Mouse (Mus musculus): ENCODE data around the gene Rfx4. TPM values are rescaled to one million over a fixed set of nuclear protein-coding genes. Genes with fewer than 3 reads are reported as not detected.

The Rfx4 gene
- polyA plus RNA-seq, 1 experiment from 2014 or later = 1.3 TPM

DNA sequence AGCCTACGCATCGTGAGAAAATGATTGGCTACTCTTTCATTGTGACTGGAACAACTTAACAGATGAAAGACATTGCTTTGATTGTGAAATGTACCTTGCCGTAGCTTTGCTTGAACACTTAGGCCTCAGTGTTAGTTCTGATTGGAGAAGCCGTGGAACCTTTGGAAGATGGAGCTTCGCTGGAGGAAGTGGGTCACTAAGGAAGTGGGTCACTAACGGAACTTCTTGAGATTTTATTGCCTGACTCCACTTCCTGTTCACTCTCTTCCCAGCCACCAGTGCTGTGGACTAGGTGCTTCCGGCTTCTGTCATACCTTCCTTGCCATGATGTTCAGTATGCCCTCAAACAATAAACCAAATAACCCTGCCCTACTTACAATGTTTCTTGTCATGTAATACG is 73.1 kb downstream of the Rfx4 start:
- Histone ChIP-seq H3K27ac (replicated peaks; ENCODE audit: low read depth, low read length) (no peak overlapping the region), H3K36me3 (ENCODE audit: control insufficient read depth, insufficient read depth, low read length) (no peaks in the 10 kb centered on the region), H3K4me3 (ENCODE audit: low read depth, low read length) (no peak overlapping the region), H3K9me3 (ENCODE audit: control insufficient read depth, low read length) (no peaks in the 10 kb centered on the region), H3K27me3 (ENCODE audit: control insufficient read depth, insufficient read depth, low read length) (no peaks in the 10 kb centered on the region), H3K4me1 (ENCODE audit: control insufficient read depth, insufficient read depth, low read length) (no peaks in the 10 kb centered on the region), H3K4me2 (ENCODE audit: low read depth, severe bottlenecking) (no peak overlapping the region), H3K9ac (ENCODE audit: low read length) (no peak overlapping the region)
- 90% methylated on average over 8 of the region's 8 CpGs for WGBS
- DNase-seq (ENCODE audit: low spot score) (no peak), ATAC-seq (ENCODE audit: insufficient number of reproducible peaks, low FRiP score, low TSS enrichment, low read depth) (no peak)

DNA sequence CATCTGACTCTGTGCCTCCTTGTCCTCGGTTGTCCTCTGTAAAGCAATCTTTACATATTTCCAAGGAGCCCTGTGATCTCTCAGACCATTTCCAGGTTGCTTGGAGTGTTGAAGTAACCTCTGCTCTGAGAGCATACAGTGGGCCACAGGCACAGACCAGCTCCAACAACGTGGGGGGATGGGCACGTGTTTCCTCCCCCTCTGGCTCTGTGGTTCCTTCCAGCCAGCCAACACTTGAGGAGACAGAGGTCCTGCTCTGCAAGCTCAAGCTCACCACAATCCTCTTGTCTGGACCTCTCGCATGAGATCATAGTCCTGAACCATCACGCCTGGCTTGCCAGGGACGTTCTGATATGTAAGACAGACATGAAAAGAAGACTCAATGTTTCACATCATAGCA is 79.7 kb downstream of the Rfx4 start:
- H3K4me3 ChIP-seq (ENCODE audit: low read depth, low read length) = no peak overlapping the region
- peak; percentile 21 for DNase-seq (ENCODE audit: low spot score)
- no peak overlapping the region for H3K27ac ChIP-seq (replicated peaks; ENCODE audit: low read depth, low read length)
- no peak for ATAC-seq (ENCODE audit: insufficient number of reproducible peaks, low FRiP score, low TSS enrichment, low read depth)
- no peaks in the 10 kb centered on the region for H3K36me3 ChIP-seq (ENCODE audit: control insufficient read depth, insufficient read depth, low read length)
- no peaks in the 10 kb centered on the region for H3K9me3 ChIP-seq (ENCODE audit: control insufficient read depth, low read length)
- no peaks in the 10 kb centered on the region for H3K27me3 ChIP-seq (ENCODE audit: control insufficient read depth, insufficient read depth, low read length)
- no peak overlapping the region for H3K4me2 ChIP-seq (ENCODE audit: low read depth, severe bottlenecking)
- H3K4me1 ChIP-seq (ENCODE audit: control insufficient read depth, insufficient read depth, low read length) = no peaks in the 10 kb centered on the region
- 62% methylated on average over 6 of the region's 6 CpGs for WGBS
- no peak overlapping the region for H3K9ac ChIP-seq (ENCODE audit: low read length)

DNA sequence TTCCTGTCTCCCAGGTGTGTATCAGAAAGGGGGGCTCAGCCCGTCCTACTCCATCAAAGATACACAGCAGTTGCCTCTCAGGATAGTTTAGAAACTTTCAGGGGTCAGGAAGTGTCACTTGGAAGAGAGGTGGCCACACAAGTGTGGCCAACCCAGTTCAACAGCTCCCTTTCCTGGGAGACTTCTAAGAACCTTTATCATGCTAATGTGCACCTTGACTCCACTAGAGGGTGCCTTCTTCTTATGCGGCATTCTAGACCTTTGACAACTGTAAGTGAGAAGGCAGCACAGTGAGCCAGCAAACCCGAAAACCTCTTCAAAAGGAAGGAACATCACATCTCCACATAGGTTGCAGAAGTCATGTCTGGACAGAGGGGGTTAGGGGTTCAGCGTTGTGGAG is 80.2 kb downstream of the Rfx4 start:
- Histone ChIP-seq H3K36me3 (ENCODE audit: control insufficient read depth, insufficient read depth, low read length) (no peaks in the 10 kb centered on the region), H3K4me2 (ENCODE audit: low read depth, severe bottlenecking) (no peak overlapping the region), H3K27ac (replicated peaks; ENCODE audit: low read depth, low read length) (no peak overlapping the region), H3K4me3 (ENCODE audit: low read depth, low read length) (no peak overlapping the region), H3K9ac (ENCODE audit: low read length) (no peak overlapping the region), H3K9me3 (ENCODE audit: control insufficient read depth, low read length) (no peaks in the 10 kb centered on the region), H3K27me3 (ENCODE audit: control insufficient read depth, insufficient read depth, low read length) (no peaks in the 10 kb centered on the region), H3K4me1 (ENCODE audit: control insufficient read depth, insufficient read depth, low read length) (no peaks in the 10 kb centered on the region)
- ATAC-seq (ENCODE audit: insufficient number of reproducible peaks, low FRiP score, low TSS enrichment, low read depth) (no peak), DNase-seq (ENCODE audit: low spot score) (peak; percentile 20)
- WGBS = 20% methylated on average over 4 of the region's 4 CpGs

DNA sequence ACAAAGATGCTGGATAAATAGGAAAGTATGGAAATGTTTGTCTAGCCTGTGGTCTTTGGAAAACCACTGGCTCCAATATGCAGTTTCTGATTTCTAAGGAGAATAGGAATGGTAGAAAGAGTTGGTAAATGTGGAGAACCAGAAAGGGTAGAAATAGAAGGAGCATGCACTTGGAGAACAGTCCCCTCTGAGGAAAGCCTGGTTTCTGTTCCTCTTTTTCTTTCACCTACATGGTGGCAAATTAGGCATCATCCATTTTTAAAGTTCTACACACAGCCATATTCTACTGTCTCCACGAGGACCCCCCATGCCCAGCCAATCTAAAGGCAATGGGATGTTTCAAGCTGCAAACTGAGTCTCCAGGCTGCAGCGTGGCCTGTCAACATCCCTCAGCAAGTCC is 81.5 kb downstream of the Rfx4 start:
- H3K36me3 ChIP-seq (ENCODE audit: control insufficient read depth, insufficient read depth, low read length) = no peaks in the 10 kb centered on the region
- ATAC-seq (ENCODE audit: insufficient number of reproducible peaks, low FRiP score, low TSS enrichment, low read depth) = no peak
- WGBS = 91% methylated on average over 2 of the region's 2 CpGs

DNA sequence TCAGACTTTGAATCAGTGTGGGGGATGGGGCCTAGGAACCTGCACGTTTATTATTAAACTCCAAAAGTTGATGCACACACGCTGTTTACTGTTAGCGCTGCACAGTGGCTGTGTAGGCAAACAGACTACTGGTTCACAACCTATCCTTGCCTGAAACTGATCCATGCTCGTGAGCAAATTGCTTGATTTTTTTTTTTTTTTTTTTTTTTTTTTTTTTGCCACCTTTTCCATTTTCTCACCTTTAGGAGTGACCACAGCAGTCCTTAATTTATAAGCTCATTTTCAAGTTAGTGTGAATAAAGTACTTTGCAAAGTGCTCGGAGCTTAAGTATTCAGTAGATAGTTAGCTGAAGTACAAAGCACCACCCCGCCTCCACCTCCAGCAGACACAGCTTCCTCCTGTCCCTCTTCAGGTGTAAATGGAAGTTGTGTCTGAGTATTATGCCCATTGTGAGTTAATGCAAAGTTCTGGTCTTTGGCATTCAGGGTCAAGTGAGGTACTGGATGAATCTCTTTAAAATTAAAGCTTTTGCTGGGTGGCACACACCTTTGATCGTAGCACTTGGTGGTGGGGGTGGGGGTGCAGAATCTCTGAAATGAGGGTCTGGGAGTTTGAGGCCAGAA is 83.1 kb downstream of the Rfx4 start:
- DNase-seq (ENCODE audit: low spot score) (no peak), ATAC-seq (ENCODE audit: insufficient number of reproducible peaks, low FRiP score, low TSS enrichment, low read depth) (no peak)
- no peak overlapping the region for H3K4me2 ChIP-seq (ENCODE audit: low read depth, severe bottlenecking)
- no peak overlapping the region for H3K9ac ChIP-seq (ENCODE audit: low read length)
- no peak overlapping the region for H3K4me3 ChIP-seq (ENCODE audit: low read depth, low read length)
- H3K27me3 ChIP-seq (ENCODE audit: control insufficient read depth, insufficient read depth, low read length) = no peaks in the 10 kb centered on the region
- H3K36me3 ChIP-seq (ENCODE audit: control insufficient read depth, insufficient read depth, low read length) = no peaks in the 10 kb centered on the region
- H3K4me1 ChIP-seq (ENCODE audit: control insufficient read depth, insufficient read depth, low read length) = no peaks in the 10 kb centered on the region
- no peaks in the 10 kb centered on the region for H3K9me3 ChIP-seq (ENCODE audit: control insufficient read depth, low read length)
- no peak overlapping the region for H3K27ac ChIP-seq (replicated peaks; ENCODE audit: low read depth, low read length)
- 51% methylated on average over 7 of the region's 7 CpGs for WGBS

More for the DNA sequence above, 81.5 kb downstream of the Rfx4 start:
- no peak overlapping the region for H3K9ac ChIP-seq (ENCODE audit: low read length)
- no peak overlapping the region for H3K4me2 ChIP-seq (ENCODE audit: low read depth, severe bottlenecking)
- no peak overlapping the region for H3K4me3 ChIP-seq (ENCODE audit: low read depth, low read length)
- no peaks in the 10 kb centered on the region for H3K27me3 ChIP-seq (ENCODE audit: control insufficient read depth, insufficient read depth, low read length)
- H3K9me3 ChIP-seq (ENCODE audit: control insufficient read depth, low read length) = no peaks in the 10 kb centered on the region
- DNase-seq (ENCODE audit: low spot score) = no peak
- no peaks in the 10 kb centered on the region for H3K4me1 ChIP-seq (ENCODE audit: control insufficient read depth, insufficient read depth, low read length)
- no peak overlapping the region for H3K27ac ChIP-seq (replicated peaks; ENCODE audit: low read depth, low read length)

DNA sequence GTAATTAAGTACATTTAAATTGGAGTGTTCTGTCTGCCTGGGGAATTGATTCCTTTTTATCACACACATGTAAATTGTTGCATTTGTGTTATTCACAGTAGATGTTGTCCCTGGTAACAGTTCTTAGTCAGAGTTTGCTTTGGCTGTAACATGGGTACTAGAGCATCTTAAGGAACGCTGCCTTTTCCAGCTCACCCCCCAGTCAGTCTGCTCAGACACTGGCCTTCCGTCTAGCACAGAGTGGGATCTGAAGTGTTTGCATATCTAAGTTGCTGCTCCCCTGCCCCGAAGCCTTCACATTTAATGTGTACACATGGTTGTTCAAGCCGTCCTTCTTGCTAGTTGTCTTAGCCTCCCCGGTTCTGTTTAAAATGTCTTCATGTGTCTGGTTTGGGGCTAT is 90.8 kb downstream of the Rfx4 start:
- Histone ChIP-seq H3K9me3 (ENCODE audit: control insufficient read depth, low read length) (no peaks in the 10 kb centered on the region), H3K4me1 (ENCODE audit: control insufficient read depth, insufficient read depth, low read length) (no peaks in the 10 kb centered on the region), H3K36me3 (ENCODE audit: control insufficient read depth, insufficient read depth, low read length) (no peaks in the 10 kb centered on the region), H3K9ac (ENCODE audit: low read length) (no peak overlapping the region), H3K4me3 (ENCODE audit: low read depth, low read length) (no peak overlapping the region), H3K27ac (replicated peaks; ENCODE audit: low read depth, low read length) (no peak overlapping the region), H3K4me2 (ENCODE audit: low read depth, severe bottlenecking) (no peak overlapping the region), H3K27me3 (ENCODE audit: control insufficient read depth, insufficient read depth, low read length) (no peaks in the 10 kb centered on the region)
- WGBS = 83% methylated on average over 5 of the region's 5 CpGs
- no peak for ATAC-seq (ENCODE audit: insufficient number of reproducible peaks, low FRiP score, low TSS enrichment, low read depth)
- no peak for DNase-seq (ENCODE audit: low spot score)

DNA sequence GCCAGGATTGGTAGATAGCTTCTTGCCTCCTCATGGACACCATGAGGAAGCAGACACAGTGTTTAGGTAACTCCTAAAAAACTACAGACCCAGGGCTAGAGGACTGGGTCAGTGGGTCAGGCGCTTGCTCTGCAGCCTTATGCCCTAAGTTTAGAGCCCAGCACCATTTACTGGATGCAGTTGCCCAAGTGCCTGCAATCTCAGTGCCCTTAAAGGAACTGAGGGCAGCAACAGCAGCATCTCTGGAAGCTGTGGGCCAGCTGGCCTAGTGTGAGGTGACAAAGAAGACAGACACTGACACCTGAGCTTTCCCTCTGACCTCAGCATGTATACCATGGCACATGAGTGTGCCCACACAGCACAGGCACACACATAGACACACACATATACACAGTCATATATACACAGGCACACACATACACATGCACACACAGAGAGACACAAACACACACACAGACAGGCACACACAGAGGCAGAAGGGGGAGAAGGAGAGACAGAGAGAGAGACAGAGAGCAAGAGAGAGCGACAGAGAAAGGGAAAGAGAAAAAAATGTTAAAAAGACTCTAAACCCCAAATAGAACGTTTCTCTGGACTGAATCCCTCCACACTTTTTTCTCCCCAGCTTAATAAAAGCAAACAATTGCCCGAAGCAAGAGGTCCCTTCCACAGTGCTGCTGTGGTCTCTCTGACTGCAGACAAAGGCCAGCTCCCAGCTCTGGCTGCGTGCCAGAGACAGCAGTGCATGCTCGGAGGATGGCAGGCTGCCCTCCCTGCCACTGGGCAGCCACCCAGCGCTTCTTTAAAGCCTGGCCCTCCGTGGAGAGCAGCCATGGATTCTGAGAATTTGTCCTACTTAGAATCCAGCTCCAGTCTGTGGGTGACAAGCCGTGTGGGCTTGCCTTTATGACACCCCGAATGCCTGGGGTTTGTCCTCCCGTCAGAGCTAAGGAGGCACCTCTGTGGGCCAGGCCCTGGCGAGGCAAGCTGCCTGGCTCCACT is 96.4 kb downstream of the Rfx4 start:
- Histone ChIP-seq H3K9ac (ENCODE audit: low read length) (no peak overlapping the region), H3K9me3 (ENCODE audit: control insufficient read depth, low read length) (no peaks in the 10 kb centered on the region), H3K4me2 (ENCODE audit: low read depth, severe bottlenecking) (no peak overlapping the region), H3K27me3 (ENCODE audit: control insufficient read depth, insufficient read depth, low read length) (no peaks in the 10 kb centered on the region), H3K27ac (replicated peaks; ENCODE audit: low read depth, low read length) (no peak overlapping the region), H3K4me1 (ENCODE audit: control insufficient read depth, insufficient read depth, low read length) (no peaks in the 10 kb centered on the region), H3K4me3 (ENCODE audit: low read depth, low read length) (no peak overlapping the region), H3K36me3 (ENCODE audit: control insufficient read depth, insufficient read depth, low read length) (no peaks in the 10 kb centered on the region)
- DNase-seq (ENCODE audit: low spot score) = peak; percentile 20
- 64% methylated on average over 12 of the region's 12 CpGs for WGBS
- ATAC-seq (ENCODE audit: insufficient number of reproducible peaks, low FRiP score, low TSS enrichment, low read depth) = no peak

DNA sequence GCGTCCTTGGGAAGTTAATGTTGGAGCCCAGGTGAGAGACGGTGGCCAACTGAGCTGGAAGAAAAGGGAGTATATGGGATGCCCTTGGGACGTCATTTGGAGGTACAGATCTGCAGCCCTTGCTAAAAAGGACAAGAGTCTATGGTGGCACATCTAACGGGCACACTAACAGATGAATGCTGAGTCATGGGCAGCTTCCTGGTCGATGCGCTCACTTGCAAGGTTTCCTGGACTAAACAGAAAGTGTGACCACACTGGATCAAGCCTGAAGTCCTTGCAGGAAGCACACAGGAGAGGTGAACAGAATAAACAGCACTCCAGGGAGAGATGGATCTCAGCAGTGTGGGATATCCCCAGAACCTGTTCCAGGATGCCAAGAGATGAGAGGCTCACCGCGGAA is 98.2 kb downstream of the Rfx4 start:
- H3K9ac ChIP-seq (ENCODE audit: low read length) = no peak overlapping the region
- no peaks in the 10 kb centered on the region for H3K27me3 ChIP-seq (ENCODE audit: control insufficient read depth, insufficient read depth, low read length)
- H3K4me2 ChIP-seq (ENCODE audit: low read depth, severe bottlenecking) = no peak overlapping the region
- no peak for DNase-seq (ENCODE audit: low spot score)
- H3K36me3 ChIP-seq (ENCODE audit: control insufficient read depth, insufficient read depth, low read length) = no peaks in the 10 kb centered on the region
- ATAC-seq (ENCODE audit: insufficient number of reproducible peaks, low FRiP score, low TSS enrichment, low read depth) = no peak
- H3K4me1 ChIP-seq (ENCODE audit: control insufficient read depth, insufficient read depth, low read length) = peaks cover 5% of the 10 kb centered on the region
- 93% methylated on average over 8 of the region's 8 CpGs for WGBS
- no peak overlapping the region for H3K27ac ChIP-seq (replicated peaks; ENCODE audit: low read depth, low read length)
- no peak overlapping the region for H3K4me3 ChIP-seq (ENCODE audit: low read depth, low read length)
- H3K9me3 ChIP-seq (ENCODE audit: control insufficient read depth, low read length) = no peaks in the 10 kb centered on the region
